Mouse (Mus musculus) CD8-positive naive resting alpha-beta T cell, adult 2 months (primary cell): ENCODE measurements around the gene Lrmda.

Experiments used
- DNase-seq, 2 experiments: peaks; one replicate each; pipeline ENCODE4 v3.0.0; 2022; ENCODE audit warnings: low read depth in 2 of 2, low spot score in 2 of 2

Gene Lrmda

DNA sequence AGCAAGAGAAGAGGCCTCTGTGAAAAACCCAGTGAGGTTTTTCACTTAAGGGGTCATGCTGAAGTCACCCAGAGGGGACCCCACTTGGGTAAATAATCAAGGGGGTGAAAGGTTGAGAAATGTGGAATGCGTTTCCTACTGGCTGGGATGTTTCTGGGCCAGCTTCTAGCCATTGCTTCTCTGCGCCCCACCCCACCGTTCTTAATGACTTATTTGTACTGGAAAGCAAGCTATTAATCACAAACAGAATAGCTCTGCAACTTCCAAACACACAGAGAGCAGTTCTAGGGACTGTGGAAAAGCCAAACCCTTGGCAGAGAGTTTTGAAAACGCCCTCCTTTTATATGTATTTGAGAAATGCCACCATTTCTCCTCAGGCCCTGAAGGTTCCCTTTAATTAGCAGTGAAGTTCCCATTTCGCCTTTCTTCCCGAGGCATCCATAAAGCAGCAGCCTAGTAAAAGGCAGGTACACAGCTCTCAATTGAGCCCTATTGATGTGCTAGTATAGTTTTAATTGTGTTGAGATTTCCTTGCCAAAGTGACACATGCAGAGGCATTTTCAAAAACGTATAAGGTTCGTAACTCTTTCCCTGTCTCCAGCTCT is 70.5 kb downstream of the Lrmda start:
- no peak for DNase-seq

DNA sequence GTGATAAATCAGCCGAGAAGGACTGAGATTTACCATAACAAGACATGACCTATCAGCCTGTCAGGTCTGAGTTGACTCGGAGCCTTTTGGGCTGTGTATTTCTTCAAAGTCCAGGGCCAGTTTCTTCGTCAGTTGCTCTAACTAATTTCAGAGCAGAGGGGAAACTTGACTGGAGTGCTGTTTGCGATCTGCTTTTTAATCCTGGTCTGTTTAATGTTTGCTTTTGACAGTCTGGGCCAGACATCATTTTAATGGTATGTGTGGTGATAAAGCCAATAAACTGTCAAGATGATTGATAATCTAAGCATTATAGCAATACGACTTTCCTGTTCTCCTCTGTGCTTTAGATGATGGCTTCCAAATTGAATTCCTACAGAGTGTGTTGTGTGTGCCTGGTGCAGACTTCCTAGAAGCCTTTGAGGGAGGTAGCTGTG is 71.3 kb downstream of the Lrmda start:
- DNase-seq = no peak

DNA sequence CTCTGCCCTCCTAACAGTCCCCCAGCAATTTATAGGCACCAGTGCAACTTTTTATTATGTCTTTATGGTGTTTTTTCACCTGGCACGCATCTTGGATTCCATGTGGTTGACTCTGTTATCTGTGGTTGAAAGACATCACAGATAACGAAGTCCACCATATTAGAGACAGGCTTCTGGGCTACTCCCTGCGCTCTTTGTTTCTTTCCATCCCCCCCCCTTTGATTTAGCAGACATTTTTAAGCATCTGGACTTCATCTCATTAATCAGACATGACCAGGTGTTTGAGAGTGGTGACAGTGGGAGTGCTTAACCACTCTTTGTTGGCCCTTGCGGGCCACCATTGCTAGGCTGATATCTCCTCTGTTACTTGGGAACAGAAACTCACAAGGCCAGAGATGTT is 71.8 kb downstream of the Lrmda start:
- no peak for DNase-seq

DNA sequence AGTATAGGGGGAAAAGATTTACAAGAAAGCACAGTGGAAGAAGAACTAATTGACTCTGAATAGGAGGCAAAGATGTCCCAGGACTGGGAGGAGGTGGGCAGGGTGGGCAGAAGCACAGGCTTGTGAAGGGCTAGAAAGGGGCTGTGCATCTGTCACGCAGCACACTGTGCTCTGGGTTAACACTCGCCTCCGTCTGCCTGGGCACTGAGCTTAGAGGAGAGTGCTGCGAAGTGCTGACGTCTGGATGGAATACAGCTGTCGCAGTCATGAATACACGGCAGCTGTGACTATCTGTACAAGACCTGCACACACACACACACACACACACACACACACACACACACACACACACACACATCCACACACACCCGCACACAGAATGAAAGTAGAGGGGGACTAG is 73.6 kb downstream of the Lrmda start:
- no peak for DNase-seq

DNA sequence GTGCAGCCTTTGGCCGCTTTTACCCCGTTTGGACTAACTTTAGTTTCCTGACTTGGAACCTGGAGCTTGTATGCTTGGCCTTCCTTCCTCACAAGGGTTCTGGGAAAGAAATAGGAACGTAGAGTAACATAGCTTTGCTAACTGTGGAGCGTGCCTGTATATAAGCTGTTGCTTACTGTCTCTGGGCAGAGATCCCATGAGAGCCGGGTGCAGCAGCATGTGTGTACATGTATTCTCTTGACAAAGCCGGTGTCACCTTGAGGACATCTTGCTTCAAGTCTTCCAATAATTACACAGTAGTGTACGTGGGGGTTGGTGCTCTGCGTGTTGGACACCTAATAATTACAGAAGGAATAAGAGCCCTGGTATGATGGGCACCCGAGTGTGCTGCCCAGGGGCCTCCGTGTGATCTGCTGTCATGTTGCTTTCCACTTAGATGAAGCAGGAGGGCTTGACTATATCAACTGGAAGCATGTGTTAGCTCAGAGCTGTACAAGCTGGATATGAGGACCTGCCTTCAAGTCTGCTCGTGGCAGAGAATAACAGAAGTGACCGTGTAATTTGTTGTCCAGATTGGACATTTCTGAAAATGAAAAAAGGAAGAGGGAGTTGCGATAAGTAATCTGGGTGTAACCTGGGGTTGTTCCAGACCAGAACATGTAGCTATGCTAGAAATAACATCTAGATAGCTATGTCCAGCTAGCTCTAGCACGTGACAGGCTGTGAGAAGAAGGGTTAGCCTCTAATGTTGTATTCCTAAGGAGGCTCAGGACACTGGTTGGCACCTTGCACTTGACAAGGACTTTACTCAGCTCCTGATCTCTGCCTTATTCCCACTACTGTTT is 82.7 kb downstream of the Lrmda start:
- DNase-seq = no peak

DNA sequence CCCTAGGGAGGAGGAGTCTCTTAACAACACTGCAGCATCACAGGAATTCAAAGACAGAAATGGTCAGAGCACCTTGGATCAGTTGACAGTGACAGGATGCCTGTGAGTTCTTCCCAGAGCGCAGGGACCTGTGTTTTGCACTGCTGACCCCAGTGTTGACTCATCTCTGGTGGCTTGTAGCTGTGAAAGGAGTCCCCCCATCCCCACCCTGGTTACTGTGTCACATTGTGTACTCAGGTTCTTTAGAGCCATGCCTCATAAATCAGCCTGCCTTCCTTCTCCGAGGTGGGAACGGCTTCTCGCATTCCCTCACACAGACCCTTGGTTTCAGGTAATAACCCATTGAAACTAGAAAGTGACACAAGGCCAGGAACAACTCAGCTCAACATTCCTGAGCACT is 86.3 kb downstream of the Lrmda start:
- DNase-seq = no peak

DNA sequence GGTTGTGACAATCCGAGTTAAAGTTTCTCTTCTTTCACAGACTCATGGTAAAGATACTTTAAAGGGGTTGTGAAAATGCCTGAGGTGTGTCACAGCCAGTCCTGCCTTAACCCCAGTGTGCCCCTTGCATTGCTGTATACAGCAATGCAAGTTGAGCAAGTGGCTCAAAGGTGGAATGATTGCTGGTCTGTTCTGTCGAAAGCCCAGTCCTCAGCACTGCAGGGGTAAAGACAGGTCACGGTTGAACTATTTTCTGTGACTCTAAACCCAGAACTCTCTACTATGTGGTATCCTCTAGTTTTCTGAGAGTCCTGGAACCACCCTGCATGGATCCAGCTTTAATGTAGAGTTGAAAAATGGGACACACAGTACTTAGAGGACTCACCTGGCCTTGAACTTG is 87.3 kb downstream of the Lrmda start:
- no peak for DNase-seq

DNA sequence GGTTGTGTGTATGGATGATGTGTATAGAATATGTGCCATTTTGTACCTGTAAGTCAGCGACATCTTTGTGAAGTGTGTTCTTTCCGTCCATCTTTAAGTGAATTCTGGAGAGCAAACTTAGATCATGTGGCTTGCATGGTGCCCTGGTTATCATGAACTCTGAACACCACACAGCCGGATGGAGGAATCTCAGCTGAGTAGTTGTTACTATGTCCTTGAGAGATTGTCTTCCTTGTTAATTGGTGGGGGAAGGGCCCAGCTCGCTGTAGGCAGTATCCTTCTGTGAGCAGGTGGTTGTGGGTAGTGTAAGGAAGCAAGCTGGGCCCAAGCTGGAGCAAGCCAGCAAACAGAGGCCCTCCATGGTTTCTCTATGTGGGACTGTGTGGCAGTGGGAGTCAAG is 89.9 kb downstream of the Lrmda start:
- DNase-seq = no peak

DNA sequence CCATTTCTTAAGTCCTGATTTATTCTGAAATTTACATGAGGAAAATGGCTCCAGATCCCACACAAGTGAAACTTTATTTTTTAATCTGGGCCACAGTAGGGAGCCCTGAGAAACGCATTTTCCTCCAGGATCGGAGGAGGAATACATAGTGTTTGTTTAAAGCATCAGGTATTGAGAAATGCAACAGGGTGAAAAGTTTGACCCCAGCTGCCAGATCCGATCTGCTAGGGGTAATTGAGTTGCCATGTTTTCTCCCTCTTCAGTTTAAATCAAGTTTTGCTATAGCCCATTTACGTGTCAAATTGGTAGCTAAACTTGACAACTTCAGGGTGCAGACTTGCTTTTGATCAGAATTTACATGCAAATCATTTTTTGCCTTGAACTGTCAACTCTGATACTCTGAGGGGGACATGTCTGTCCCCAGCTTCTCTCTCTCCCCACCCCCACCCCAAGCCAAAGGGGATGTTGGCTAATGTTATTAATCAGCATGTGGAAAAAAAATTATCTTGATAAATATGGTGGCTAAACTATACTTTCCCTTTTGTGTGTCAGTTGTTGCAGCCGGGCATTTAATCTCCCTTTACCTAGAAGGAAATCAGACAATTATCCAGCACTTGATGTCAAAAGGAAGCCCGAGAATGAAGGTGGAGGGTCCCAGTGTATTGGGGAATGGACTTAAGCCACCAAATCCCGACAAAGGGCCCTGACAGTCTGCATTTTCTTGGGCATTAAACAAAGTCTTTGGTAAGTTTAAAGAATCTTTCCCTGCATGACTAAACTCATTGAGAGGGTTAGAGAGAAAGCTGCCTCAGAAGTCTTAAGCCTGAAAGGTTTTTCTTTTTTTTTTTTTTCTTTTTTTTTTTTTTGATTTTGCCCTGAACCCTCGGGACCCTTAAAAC is 94.2 kb downstream of the Lrmda start:
- no peak for DNase-seq

DNA sequence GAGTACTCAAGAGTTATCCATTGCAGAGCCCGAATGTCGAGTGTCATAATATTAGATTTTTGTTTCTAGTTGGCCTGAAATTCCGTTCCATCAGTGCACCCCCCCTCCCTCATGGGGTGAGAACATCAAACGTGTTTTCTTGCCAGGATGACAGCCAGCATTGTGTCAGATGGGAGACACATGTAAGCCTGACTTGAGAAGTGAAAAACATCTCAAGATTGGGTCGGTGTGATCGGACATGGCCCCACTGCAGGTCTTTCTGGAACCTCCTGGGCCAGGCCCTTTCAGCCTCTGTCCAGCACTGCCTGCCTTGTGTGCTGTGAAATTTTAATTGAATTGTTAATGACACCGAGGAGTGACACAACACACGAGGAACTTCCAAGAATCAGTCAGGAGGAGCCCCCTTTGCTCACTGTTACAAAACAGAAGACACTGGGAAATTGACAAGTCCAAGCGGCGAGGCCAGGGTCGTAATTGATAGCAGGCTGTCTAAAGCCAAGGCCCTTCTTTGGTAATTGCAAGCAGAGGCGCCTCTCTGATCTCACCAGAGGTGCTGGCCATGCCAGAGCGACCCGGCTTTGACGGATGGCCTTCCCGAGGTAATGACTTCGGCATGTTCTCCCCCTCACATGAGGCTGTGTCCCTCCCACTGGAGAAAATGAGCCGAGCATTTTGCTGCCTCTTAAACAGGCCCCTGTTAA is 95.3 kb downstream of the Lrmda start:
- DNase-seq = no peak

DNA sequence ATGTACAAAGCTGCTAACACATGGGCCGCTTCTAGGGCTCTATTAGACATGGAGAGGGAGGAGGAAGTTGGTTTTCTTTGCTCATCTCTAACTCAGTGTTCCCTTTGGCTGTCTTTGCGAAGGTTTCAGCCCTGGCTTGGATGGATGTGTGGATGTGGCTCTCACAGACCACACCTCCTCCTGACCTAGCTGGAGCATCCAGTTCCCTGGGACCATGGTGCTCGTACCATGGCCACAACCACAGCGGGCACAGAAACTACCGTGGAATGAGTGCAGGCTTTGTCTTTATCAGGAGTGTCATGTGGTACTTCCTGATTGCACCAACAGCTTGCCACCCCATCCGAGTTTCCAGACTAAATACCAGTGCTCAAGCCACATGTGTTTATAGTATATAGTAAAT is 98.6 kb downstream of the Lrmda start:
- no peak for DNase-seq

DNA sequence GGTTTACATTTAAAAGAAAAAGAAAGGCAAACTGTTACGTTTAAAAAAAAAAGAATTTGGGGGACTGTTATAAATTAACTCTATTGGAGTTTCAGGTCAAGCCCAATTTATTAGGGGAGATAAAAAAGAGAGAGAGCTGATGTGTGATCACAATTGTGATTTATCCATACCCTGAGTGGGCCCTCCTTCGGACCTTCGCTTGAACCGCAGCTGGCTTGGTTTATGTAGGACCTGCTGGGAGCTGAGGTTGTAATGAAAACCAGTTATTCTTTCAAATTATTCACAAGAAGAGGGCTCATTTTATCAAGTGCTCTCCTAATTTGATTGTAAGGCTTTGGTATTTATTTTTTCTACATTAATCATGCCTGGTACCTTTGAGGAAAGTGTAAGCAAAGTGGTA is 99.0 kb downstream of the Lrmda start:
- no peak for DNase-seq

DNA sequence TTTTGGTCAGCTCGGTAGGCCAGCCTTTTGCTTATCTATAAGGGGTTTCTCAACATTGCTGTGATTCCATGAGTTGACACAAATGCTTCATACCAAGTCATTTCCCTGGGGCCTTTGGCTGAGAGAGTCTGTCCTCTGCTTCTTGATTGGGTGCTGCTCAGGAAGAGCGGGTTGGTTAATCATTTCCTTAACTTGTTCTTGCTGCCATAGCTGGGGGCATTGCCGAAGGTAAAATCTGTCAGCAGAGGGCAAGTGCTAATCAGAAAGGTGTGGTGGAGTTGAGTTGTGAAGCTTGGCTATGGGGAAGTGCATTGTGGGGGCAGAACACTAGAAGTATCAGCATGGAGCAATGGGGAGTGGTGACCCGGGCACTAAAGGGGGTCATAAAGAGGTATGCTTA is 106.8 kb downstream of the Lrmda start:
- no peak for DNase-seq

DNA sequence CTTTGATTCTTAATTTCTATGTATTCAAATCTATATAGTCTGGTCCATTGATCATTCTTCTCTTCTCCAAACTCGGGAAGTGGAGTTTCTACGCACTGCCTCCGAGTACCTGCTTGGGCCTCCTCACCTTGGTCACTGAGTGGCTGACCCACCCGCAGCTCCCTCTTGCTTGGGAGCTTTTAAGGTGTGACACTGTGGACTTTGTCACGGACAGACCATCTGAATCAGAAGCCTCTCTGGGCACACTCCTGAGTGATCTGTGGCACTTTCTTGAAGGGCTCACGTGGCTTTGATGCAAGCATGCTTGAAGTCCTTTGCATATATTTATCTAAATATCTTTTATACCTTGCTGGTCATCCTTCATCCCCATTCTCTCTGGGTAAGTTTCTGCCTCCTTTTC is 107.3 kb downstream of the Lrmda start:
- DNase-seq = no peak

DNA sequence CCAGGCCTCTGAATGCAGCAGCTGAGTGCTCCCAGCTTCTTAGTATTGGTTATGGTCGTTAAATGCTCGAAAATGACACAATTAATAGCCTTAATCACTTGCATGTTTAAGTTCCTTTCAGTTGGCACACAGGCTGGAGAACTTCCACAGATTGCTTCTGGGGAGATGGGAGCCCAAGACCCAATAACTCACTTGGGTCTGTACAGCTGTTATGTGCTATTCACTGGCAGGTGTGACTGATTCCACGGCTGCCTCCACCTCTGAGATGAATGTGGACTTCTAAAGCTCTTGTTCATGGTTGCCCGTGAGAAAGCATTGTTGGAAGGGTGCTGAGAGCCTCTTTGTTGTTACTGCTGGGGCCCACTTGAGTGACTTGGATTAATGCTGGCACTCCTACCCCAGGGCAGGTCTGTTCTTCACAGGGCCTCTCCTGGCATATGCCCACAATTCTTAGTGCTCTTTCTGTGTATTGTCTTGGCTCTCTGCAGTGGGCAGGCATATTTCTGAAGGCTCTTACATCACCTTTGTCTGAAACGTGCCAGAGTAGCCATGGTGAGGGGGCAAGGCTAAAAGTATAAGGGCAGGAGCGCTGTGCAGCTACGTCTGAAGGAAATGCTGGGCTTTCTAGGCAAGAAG is 111.6 kb downstream of the Lrmda start:
- DNase-seq = no peak

DNA sequence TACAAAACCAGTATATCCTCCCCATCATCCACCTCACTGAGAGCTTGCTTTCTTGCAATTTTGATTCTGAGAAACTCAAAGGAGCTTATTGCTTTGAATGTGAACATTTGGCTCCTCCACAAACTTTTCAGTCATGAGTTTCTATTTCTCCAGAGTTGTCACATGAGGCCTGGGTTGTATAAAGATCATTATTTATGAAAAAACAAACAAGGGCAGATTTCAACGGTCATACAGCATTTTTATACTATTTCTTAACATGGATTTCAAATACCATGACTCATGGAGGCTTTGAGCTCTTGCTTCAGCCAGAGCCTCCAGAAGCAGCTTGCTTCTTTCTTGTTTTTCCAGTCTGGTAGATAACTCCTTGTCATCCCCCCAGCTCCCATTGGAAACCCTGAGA is 119.8 kb downstream of the Lrmda start:
- no peak for DNase-seq

DNA sequence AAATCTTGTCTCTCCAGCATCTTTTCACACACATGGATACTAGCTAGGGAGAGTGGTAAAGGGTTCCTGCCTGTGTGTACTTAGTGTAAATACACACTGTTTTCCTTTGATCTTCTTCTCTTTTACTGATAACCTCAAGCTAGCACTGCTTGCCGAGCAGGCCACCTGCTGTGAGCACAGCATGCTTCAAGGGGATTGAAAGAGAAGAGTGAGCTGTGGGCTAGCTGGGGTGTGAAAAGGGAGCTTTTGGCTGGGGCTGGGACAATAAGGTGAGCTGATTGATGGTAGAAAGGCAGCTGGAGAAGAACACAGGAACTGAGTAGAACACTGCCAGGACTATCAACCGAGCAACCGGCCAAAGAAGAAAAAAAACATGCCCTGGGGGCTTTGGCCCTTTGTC is 124.5 kb downstream of the Lrmda start:
- no peak for DNase-seq

DNA sequence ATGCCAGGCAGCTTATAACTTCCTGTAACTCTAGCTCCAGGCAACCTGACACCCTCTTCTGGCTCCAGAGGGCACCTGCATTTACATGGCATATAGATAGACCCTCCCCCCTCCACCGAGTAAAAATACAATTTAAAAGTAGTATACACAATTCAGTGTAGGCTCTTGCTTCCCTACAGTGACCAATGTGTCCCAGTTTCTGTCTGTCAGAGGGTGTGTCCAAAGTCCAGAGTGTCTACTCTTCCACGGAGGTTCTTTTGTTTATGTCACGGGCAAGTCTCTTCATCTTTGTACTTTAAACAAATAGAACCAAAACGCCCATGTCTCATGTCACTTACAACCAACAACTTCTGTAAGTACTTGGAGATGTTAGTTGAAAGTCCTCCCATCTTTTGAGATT is 126.4 kb downstream of the Lrmda start:
- no peak for DNase-seq

DNA sequence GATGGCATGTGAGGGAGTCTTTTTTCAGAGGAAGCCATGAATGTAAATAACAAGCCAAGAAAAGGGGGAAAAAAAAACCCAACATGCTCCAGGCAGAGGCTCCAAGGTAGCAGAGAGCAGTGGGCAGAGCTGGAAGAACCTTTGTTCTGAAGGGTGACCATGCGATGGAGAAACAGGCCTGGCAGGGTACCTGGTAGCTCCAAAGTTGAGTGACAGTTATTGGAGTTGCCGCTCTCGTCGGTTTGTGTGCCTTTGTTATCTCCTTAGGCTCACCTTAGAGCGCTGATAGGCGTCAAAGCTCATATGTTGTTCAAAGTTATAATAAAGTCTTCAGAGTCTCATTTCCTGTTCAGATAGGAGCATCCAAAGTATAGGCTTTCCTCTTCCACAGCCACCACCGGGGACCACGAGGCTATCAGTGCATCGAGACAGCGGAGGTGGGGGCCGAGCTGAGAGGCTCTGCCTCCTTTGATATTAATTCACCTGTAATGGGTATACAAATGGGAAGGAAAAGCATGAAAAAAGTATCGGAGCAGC is 127.1 kb downstream of the Lrmda start:
- no peak for DNase-seq

DNA sequence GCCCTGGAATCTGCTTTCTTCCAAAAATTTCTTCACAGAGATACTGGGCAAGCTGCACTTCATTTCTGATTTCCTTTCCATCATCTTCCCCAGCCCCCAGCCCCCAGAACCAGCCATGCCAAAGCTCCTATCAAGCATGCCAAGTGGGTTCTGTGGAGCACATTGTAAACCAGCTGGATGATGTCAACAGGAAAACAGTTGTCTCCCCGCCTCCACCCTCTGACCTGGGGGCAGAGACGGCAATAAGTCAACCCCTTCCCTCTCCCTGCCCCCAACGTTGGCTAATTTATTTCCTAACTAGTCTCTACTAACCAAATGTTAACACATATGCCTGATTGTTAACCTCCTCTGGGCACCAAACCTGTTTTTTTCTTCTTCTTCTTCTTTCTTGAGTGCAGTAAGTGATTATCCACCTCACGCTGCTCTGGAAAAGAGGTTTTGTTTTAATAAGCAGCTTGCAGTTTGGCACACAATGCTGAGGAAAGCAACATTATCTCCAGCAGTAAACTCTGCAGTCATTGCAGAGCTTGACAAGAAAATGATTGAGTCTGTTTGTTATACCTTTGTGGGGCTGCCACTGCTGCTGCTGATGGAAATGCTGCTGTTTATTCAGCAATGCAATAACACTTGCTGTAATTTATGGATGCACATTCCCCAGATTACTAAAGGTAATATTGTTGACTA is 128.0 kb downstream of the Lrmda start:
- DNase-seq = no peak
